Mouse (Mus musculus): ENCODE results near the gene Ctla4. TPM values are rescaled to one million over a fixed set of nuclear protein-coding genes. Genes with fewer than 3 reads are reported as not detected.
A peak's percentile ranks its signal among the peaks of the same experiment; 100 is the strongest.

The Ctla4 gene
- total RNA-seq, 1 experiment from 2014 or later = 4.9 TPM

GRCm38 (mm10) chr1:60861431-60861830, 25.4 kb upstream of the Ctla4 start:
- no peak for ATAC-seq (replicated peaks in 1 of 2; ENCODE audit: insufficient read depth in 1 of 2, low FRiP score in 2 of 2, low TSS enrichment in 1 of 2, low read depth in 1 of 2, poor library complexity in 2 of 2, severe bottlenecking in 2 of 2)

- ATAC-seq (replicated peaks in 1 of 2; ENCODE audit: insufficient read depth in 1 of 2, low FRiP score in 2 of 2, low TSS enrichment in 1 of 2, low read depth in 1 of 2, poor library complexity in 2 of 2, severe bottlenecking in 2 of 2) = no peak
Measured at GRCm38 (mm10) chr1:60862510-60862909, 24.3 kb upstream of the Ctla4 start.

- peak; percentile 30 to 48; a peak in 3 of 4 replicates for ATAC-seq (replicated peaks in 1 of 2; ENCODE audit: insufficient read depth in 1 of 2, low FRiP score in 2 of 2, low TSS enrichment in 1 of 2, low read depth in 1 of 2, poor library complexity in 2 of 2, severe bottlenecking in 2 of 2)
Measured at GRCm38 (mm10) chr1:60862951-60863461, 23.8 kb upstream of the Ctla4 start.

- ATAC-seq (replicated peaks in 1 of 2; ENCODE audit: insufficient read depth in 1 of 2, low FRiP score in 2 of 2, low TSS enrichment in 1 of 2, low read depth in 1 of 2, poor library complexity in 2 of 2, severe bottlenecking in 2 of 2) = no peak
Measured at GRCm38 (mm10) chr1:60863701-60864100, 23.1 kb upstream of the Ctla4 start.

GRCm38 (mm10) chr1:60865167-60865566, 21.6 kb upstream of the Ctla4 start:
- no peak for ATAC-seq (replicated peaks in 1 of 2; ENCODE audit: insufficient read depth in 1 of 2, low FRiP score in 2 of 2, low TSS enrichment in 1 of 2, low read depth in 1 of 2, poor library complexity in 2 of 2, severe bottlenecking in 2 of 2)

GRCm38 (mm10) chr1:60866043-60866442, 20.8 kb upstream of the Ctla4 start:
- ATAC-seq (replicated peaks in 1 of 2; ENCODE audit: insufficient read depth in 1 of 2, low FRiP score in 2 of 2, low TSS enrichment in 1 of 2, low read depth in 1 of 2, poor library complexity in 2 of 2, severe bottlenecking in 2 of 2) = no peak

- ATAC-seq (replicated peaks in 1 of 2; ENCODE audit: insufficient read depth in 1 of 2, low FRiP score in 2 of 2, low TSS enrichment in 1 of 2, low read depth in 1 of 2, poor library complexity in 2 of 2, severe bottlenecking in 2 of 2) = peak in 1 of 2 experiments; percentile 39; a peak in 2 of 4 replicates
Measured at GRCm38 (mm10) chr1:60868333-60869277, 18.2 kb upstream of the Ctla4 start.

- no peak for ATAC-seq (replicated peaks in 1 of 2; ENCODE audit: insufficient read depth in 1 of 2, low FRiP score in 2 of 2, low TSS enrichment in 1 of 2, low read depth in 1 of 2, poor library complexity in 2 of 2, severe bottlenecking in 2 of 2)
Measured at GRCm38 (mm10) chr1:60875267-60875666, 11.5 kb upstream of the Ctla4 start.

GRCm38 (mm10) chr1:60880116-60880867, 6.5 kb upstream of the Ctla4 start:
- no peak for ATAC-seq (replicated peaks in 1 of 2; ENCODE audit: insufficient read depth in 1 of 2, low FRiP score in 2 of 2, low TSS enrichment in 1 of 2, low read depth in 1 of 2, poor library complexity in 2 of 2, severe bottlenecking in 2 of 2)

- no peak for ATAC-seq (replicated peaks in 1 of 2; ENCODE audit: insufficient read depth in 1 of 2, low FRiP score in 2 of 2, low TSS enrichment in 1 of 2, low read depth in 1 of 2, poor library complexity in 2 of 2, severe bottlenecking in 2 of 2)
Measured at GRCm38 (mm10) chr1:60882792-60883191, 4.0 kb upstream of the Ctla4 start.

- ATAC-seq (replicated peaks in 1 of 2; ENCODE audit: insufficient read depth in 1 of 2, low FRiP score in 2 of 2, low TSS enrichment in 1 of 2, low read depth in 1 of 2, poor library complexity in 2 of 2, severe bottlenecking in 2 of 2) = no peak
Measured at GRCm38 (mm10) chr1:60883279-60883678, 3.5 kb upstream of the Ctla4 start.

- ATAC-seq (replicated peaks in 1 of 2; ENCODE audit: insufficient read depth in 1 of 2, low FRiP score in 2 of 2, low TSS enrichment in 1 of 2, low read depth in 1 of 2, poor library complexity in 2 of 2, severe bottlenecking in 2 of 2) = no peak
Measured at GRCm38 (mm10) chr1:60884611-60885010, 2.2 kb upstream of the Ctla4 start.

GRCm38 (mm10) chr1:60898127-60898932, 11.5 kb downstream of the Ctla4 start:
- no peak for ATAC-seq (replicated peaks in 1 of 2; ENCODE audit: insufficient read depth in 1 of 2, low FRiP score in 2 of 2, low TSS enrichment in 1 of 2, low read depth in 1 of 2, poor library complexity in 2 of 2, severe bottlenecking in 2 of 2)

GRCm38 (mm10) chr1:60898933-60899210, 12.1 kb downstream of the Ctla4 start:
- no peak; a peak in 1 of 4 replicates for ATAC-seq (replicated peaks in 1 of 2; ENCODE audit: insufficient read depth in 1 of 2, low FRiP score in 2 of 2, low TSS enrichment in 1 of 2, low read depth in 1 of 2, poor library complexity in 2 of 2, severe bottlenecking in 2 of 2)

GRCm38 (mm10) chr1:60899244-60899643, 12.4 kb downstream of the Ctla4 start:
- no peak for ATAC-seq (replicated peaks in 1 of 2; ENCODE audit: insufficient read depth in 1 of 2, low FRiP score in 2 of 2, low TSS enrichment in 1 of 2, low read depth in 1 of 2, poor library complexity in 2 of 2, severe bottlenecking in 2 of 2)

GRCm38 (mm10) chr1:60902547-60902946, 15.7 kb downstream of the Ctla4 start:
- no peak for ATAC-seq (replicated peaks in 1 of 2; ENCODE audit: insufficient read depth in 1 of 2, low FRiP score in 2 of 2, low TSS enrichment in 1 of 2, low read depth in 1 of 2, poor library complexity in 2 of 2, severe bottlenecking in 2 of 2)

GRCm38 (mm10) chr1:60903126-60903525, 16.3 kb downstream of the Ctla4 start:
- ATAC-seq (replicated peaks in 1 of 2; ENCODE audit: insufficient read depth in 1 of 2, low FRiP score in 2 of 2, low TSS enrichment in 1 of 2, low read depth in 1 of 2, poor library complexity in 2 of 2, severe bottlenecking in 2 of 2) = no peak
